Mouse (Mus musculus) B cell, adult 2 months (primary cell): ENCODE results near the gene Gm15319.
"Not testable (repeated sequence)": the region's sequence is repeated elsewhere in the genome, so short reads cannot be mapped to it uniquely, and the experiment has no call there.

Experiments
- DNase-seq, 2 experiments: peaks; one replicate each; pipeline ENCODE4 v3.0.0; 2022

Gm15319 gene

GRCm38 (mm10) chr8:20296803-20297702, 66.0 kb downstream of the Gm15319 start:
- peak; percentile 77 to 78 for DNase-seq

- not testable (repeated sequence) for DNase-seq
Measured at GRCm38 (mm10) chr8:20295881-20296280, 67.1 kb downstream of the Gm15319 start.

- DNase-seq: peak in 1 of 2 experiments; percentile 18
Measured at GRCm38 (mm10) chr8:20294826-20295225, 68.2 kb downstream of the Gm15319 start.

GRCm38 (mm10) chr8:20293966-20294365, 69.0 kb downstream of the Gm15319 start:
- peak in 1 of 2 experiments; percentile 24 for DNase-seq

- DNase-seq: not testable (repeated sequence)
Measured at GRCm38 (mm10) chr8:20290015-20290414, 73.0 kb downstream of the Gm15319 start.

- DNase-seq: peak in 1 of 2 experiments; percentile 6
Measured at GRCm38 (mm10) chr8:20288878-20289277, 74.1 kb downstream of the Gm15319 start.

- not testable (repeated sequence) for DNase-seq
Measured at GRCm38 (mm10) chr8:20287706-20288105, 75.3 kb downstream of the Gm15319 start.
